ENCODE assay signal across 8 mouse cellular contexts in the genomic region with DNA sequence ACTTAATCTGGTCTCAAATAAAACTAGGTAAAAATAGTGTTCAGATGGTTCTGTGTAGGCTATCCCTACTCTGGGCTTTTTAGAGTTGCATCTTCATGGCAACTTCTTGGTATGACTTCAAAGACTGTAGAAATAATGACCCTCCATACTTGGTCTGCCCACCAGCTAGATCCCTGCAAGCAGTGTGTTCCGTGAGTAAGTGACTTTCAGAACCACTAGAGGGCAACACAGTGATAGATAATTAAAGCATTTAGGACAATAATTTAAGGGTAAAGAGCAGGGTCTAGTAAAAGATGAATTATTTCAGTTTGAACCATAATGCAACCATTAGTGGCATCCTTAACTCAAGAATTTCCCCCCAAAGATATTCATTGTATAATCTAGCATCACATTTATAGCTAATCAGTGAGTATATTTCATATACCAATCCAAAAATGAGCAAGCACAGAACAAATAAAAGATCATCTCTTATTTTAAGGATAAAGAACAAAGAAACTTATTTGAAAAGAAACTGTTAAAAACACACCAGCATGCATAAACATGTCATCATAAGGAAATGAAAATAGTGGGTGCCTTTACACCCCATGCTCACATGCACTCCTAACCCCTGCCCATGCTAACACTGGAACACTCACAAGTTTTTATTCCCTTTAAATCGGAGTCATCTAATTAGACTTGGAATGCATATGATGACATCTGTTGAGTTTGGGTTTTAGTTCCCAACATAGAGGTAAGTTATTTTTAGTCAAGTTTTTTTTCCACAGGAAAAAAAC. TPM values are rescaled to one million over a fixed set of nuclear protein-coding genes. Genes with fewer than 3 reads are reported as not detected.
DNase-seq lines count a peak whose midpoint lies in the region; ATAC-seq lines count a peak whose summit lies in the region.

No protein-coding gene starts in this region.

- H3K9me3 ChIP-seq in midbrain, embryonic 14.5 days (ENCODE audit: control insufficient read depth, low read length): no peaks in the 10 kb centered on the region
- H3K9me3 ChIP-seq in midbrain, embryonic 10.5 days (replicated peaks): no peaks in the 10 kb centered on the region
- no peaks in the 10 kb centered on the region for H3K9me3 ChIP-seq in midbrain, embryonic 13.5 days

- H3K9ac ChIP-seq in midbrain, embryonic 14.5 days (replicated peaks; ENCODE audit: low read length): no peak overlapping the region
- no peak overlapping the region for H3K9ac ChIP-seq in midbrain, embryonic 13.5 days (replicated peaks)

- peak; percentile 36 for DNase-seq in heart, adult 11 months
- no peak for DNase-seq in heart, adult 9 months (ENCODE audit: low spot score in 2 of 2)
- peak; percentile 82 for DNase-seq in midbrain, embryonic 14.5 days
- DNase-seq in midbrain, embryonic 10.5 days (ENCODE audit: low spot score): no peak
- peak; percentile 58 for DNase-seq in embryo, embryonic 11 days
- DNase-seq in urinary bladder, adult 18-20 months (ENCODE audit: low spot score in 2 of 2): no peak

- no peak overlapping the region for H3K4me3 ChIP-seq in midbrain, embryonic 14.5 days (replicated peaks; ENCODE audit: low read depth, low read length)
- H3K4me3 ChIP-seq in midbrain, embryonic 10.5 days: no peak overlapping the region
- H3K4me3 ChIP-seq in midbrain, embryonic 13.5 days (replicated peaks): no peak overlapping the region

- no peak overlapping the region for H3K27ac ChIP-seq in midbrain, embryonic 14.5 days (replicated peaks; ENCODE audit: low read depth, low read length)
- no peak overlapping the region for H3K27ac ChIP-seq in midbrain, embryonic 10.5 days (replicated peaks)
- H3K27ac ChIP-seq in midbrain, embryonic 13.5 days: no peak overlapping the region

- H3K4me1 ChIP-seq in midbrain, embryonic 14.5 days (ENCODE audit: control insufficient read depth, insufficient read depth, low read length): no peaks in the 10 kb centered on the region
- H3K4me1 ChIP-seq in midbrain, embryonic 10.5 days: no peaks in the 10 kb centered on the region
- H3K4me1 ChIP-seq in midbrain, embryonic 13.5 days (replicated peaks): no peaks in the 10 kb centered on the region

- no peak overlapping the region for H3K4me2 ChIP-seq in midbrain, embryonic 14.5 days (ENCODE audit: low read length)
- H3K4me2 ChIP-seq in midbrain, embryonic 13.5 days (replicated peaks): no peak overlapping the region

- ATAC-seq in midbrain, embryonic 14.5 days (ENCODE audit: low FRiP score, low TSS enrichment): no peak
- ATAC-seq in neutrophil, adult 5-6 weeks (ENCODE audit: extremely low read depth, insufficient number of reproducible peaks, low FRiP score, poor library complexity, severe bottlenecking): peak; percentile 46; the same call in 1 of the 2 replicates
- no peak for ATAC-seq in midbrain, embryonic 13.5 days

- WGBS in midbrain, embryonic 14.5 days: 51% methylated on average over 2 of the region's 2 CpGs
- 64% methylated on average over 2 of the region's 2 CpGs for WGBS in midbrain, embryonic 10.5 days
- 53% methylated on average over 2 of the region's 2 CpGs for WGBS in midbrain, embryonic 13.5 days

- no peaks in the 10 kb centered on the region for H3K27me3 ChIP-seq in midbrain, embryonic 14.5 days (ENCODE audit: control insufficient read depth, insufficient read depth, low read length)
- H3K27me3 ChIP-seq in midbrain, embryonic 10.5 days (ENCODE audit: low read depth, poor library complexity, severe bottlenecking): no peaks in the 10 kb centered on the region
- no peaks in the 10 kb centered on the region for H3K27me3 ChIP-seq in midbrain, embryonic 13.5 days

- H3K36me3 ChIP-seq in midbrain, embryonic 14.5 days (ENCODE audit: control insufficient read depth, insufficient read depth, low read length): peaks cover 7% of the 10 kb centered on the region
- peaks cover 16% of the 10 kb centered on the region for H3K36me3 ChIP-seq in midbrain, embryonic 10.5 days
- H3K36me3 ChIP-seq in midbrain, embryonic 13.5 days: peaks cover 18% of the 10 kb centered on the region

RNA-seq across cellular contexts. Expression of a gene that starts 21.0 kb away (rescaled TPM):
- 30.0 and 31.9 TPM in 2 replicates for polyA plus RNA-seq in midbrain, embryonic 14.5 days (2014; fragmentation: Nextera tagmentation; extraction: Ambion mirVana)
- polyA plus RNA-seq in midbrain, embryonic 10.5 days (2016; fragmentation: Nextera tagmentation; extraction: Ambion mirVana): 13.0 and 17.0 TPM in 2 replicates
- 3.0 and 4.4 TPM in 2 replicates for total RNA-seq in neutrophil, adult 5-6 weeks (2017)
- 28.5 and 30.9 TPM in 2 replicates for polyA plus RNA-seq in midbrain, embryonic 13.5 days (2015; fragmentation: Nextera tagmentation; extraction: Ambion mirVana)

Comparison
In these comparisons a context has a peak if more than half of its experiments do, and no peak if none do; other contexts are left out.
1. DNase-seq: peak in heart, adult 11 months (single experiment), midbrain, embryonic 14.5 days (single experiment) and embryo, embryonic 11 days (single experiment); none in heart, adult 9 months (0 of 2), midbrain, embryonic 10.5 days (single experiment) and urinary bladder, adult 18-20 months (0 of 2).